Mouse (Mus musculus) forebrain, embryonic 14.5 days (tissue): Measurements from ENCODE around the gene Col24a1. TPM values are rescaled to one million over a fixed set of nuclear protein-coding genes. Genes with fewer than 3 reads are reported as not detected.

Experiments used
- ATAC-seq: fragments of 200-750 bp; cut with Nextera tagmentation; 2 replicates; pipeline ENCODE4 v1.8.0; 2017; ENCODE audit warnings: mild to moderate bottlenecking, moderate library complexity
- DNase-seq: peaks from one replicate; pipeline ENCODE4 v3.0.0-alpha.2; 2015; ENCODE audit warnings: low spot score
- H3K27ac ChIP-seq: fragments of 300-500 bp; sonication (generic); 2 replicates; pipeline ENCODE4 v1.5.1; 2014; ENCODE audit warnings: low read depth, mild to moderate bottlenecking, control low read depth, low read length, moderate library complexity
- H3K27me3 ChIP-seq: fragments of 300-500 bp; sonication (generic); replicated peaks from 2 replicates; pipeline ENCODE4 v1.6.1; 2014; ENCODE audit warnings: low read length, control low read depth, mixed read lengths; ENCODE audit not compliant: control insufficient read depth, insufficient read depth
- H3K36me3 ChIP-seq: fragments of 300-500 bp; sonication (generic); 2 replicates; pipeline ENCODE4 v1.6.1; 2014; ENCODE audit warnings: low read length, control low read depth; ENCODE audit not compliant: control insufficient read depth, insufficient read depth
- H3K4me1 ChIP-seq: fragments of 300-500 bp; sonication (generic); 2 replicates; pipeline ENCODE4 v1.6.1; 2014; ENCODE audit warnings: antibody characterized with exemption, low read length, control low read depth; ENCODE audit not compliant: control insufficient read depth, insufficient read depth
- H3K4me2 ChIP-seq: fragments of 300-500 bp; sonication (generic); 2 replicates; pipeline ENCODE4 v1.6.1; 2014; ENCODE audit warnings: mild to moderate bottlenecking, control low read depth, low read length
- H3K4me3 ChIP-seq: fragments of 300-500 bp; sonication (generic); 2 replicates; pipeline ENCODE4 v1.5.1; 2014; ENCODE audit warnings: low read depth, low read length, control low read depth
- H3K9ac ChIP-seq: fragments of 300-500 bp; sonication (generic); 2 replicates; pipeline ENCODE4 v1.6.1; 2014; ENCODE audit warnings: mild to moderate bottlenecking, low read length, control low read depth, moderate library complexity
- H3K9me3 ChIP-seq: fragments of 300-500 bp; sonication (generic); replicated peaks from 2 replicates; pipeline ENCODE4 v1.6.1; 2016; ENCODE audit warnings: low read length, control low read depth, mixed read lengths; ENCODE audit not compliant: control insufficient read depth
- WGBS: fragments of 180-500 bp; shearing (Covaris S2); extraction: QIAGEN DNeasy Blood & Tissue Kit; methylation state at CpG from one replicate; pipeline ENCODE4 v1.1.7; 2014; 5-methylcytosine and 5-hydroxymethylcytosine counted together
- polyA plus RNA-seq: library from polyadenylated mRNA; unstranded; fragments of >200 nt; fragmentation: Nextera tagmentation; extraction: Ambion mirVana; gene quantifications from 2 replicates; pipeline ENCODE4 v1.2.1, GENCODE M21; 2014

Gene Col24a1
- polyA plus RNA-seq, 1 experiment from 2014 or later: 0.18 TPM

DNA sequence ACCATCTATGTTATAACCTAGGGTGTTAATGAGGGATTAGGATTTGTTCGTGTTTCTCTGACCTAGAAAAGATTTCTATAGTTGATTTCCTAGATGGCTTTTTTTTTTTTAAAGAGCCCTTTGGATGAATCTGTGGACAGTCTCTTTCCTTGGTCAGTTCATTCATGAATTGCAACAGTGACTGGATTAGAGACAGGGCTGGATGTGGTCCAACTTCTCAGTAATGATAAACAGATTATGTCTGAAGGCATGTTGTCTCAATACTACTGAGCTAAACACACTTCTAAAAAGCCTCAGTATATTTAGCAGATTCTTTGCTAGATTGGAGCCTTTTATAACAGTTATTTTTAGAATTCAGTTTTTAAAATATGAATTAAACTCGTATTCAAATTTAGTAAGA, 44.9 kb downstream of the Col24a1 start:
- ATAC-seq (no peak), DNase-seq (no peak)
- Histone ChIP-seq H3K36me3 (no peaks in the 10 kb centered on the region), H3K4me2 (no peak overlapping the region), H3K4me1 (no peaks in the 10 kb centered on the region), H3K27me3 (no peaks in the 10 kb centered on the region), H3K4me3 (no peak overlapping the region), H3K9ac (no peak overlapping the region), H3K27ac (no peak overlapping the region), H3K9me3 (no peaks in the 10 kb centered on the region)
- 49% methylated on average over 2 of the region's 2 CpGs for WGBS

DNA sequence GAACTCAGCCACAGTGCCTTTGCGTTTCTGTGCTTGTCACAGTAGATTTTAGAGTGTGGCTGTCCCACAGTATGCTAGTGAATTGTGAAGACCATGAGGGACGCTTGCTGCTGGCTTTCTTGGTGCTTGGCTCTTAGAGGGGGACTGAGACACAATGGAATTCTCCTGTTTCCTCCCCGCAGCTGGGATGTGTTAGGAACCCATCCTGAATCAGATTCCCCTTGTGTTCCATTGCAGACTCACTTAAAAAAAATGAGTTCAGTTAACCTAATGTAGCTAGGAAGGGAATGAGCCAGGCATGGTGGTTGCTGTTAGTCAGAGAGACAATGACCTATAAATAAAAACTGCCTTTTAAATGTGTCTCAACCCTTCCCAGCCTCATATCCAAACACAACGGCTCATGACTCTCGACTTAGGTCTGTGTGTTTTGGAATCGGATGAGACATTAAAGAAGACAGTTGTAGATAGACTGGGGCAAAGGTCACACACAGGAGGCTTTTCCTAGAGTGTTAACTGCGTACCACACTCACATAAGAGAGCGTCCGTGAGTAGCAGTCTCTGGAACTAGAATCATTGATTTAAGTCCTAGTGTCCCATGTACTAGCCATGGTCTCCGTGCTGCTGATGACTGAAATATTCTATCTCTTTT, 47.7 kb downstream of the Col24a1 start:
- H3K9ac ChIP-seq: no peak overlapping the region
- ATAC-seq (no peak), DNase-seq (no peak)
- no peak overlapping the region for H3K27ac ChIP-seq
- H3K27me3 ChIP-seq: no peaks in the 10 kb centered on the region
- H3K4me2 ChIP-seq: no peak overlapping the region
- no peaks in the 10 kb centered on the region for H3K4me1 ChIP-seq
- no peaks in the 10 kb centered on the region for H3K9me3 ChIP-seq
- H3K4me3 ChIP-seq: no peak overlapping the region
- H3K36me3 ChIP-seq: no peaks in the 10 kb centered on the region
- 92% methylated on average over 10 of the region's 10 CpGs for WGBS

DNA sequence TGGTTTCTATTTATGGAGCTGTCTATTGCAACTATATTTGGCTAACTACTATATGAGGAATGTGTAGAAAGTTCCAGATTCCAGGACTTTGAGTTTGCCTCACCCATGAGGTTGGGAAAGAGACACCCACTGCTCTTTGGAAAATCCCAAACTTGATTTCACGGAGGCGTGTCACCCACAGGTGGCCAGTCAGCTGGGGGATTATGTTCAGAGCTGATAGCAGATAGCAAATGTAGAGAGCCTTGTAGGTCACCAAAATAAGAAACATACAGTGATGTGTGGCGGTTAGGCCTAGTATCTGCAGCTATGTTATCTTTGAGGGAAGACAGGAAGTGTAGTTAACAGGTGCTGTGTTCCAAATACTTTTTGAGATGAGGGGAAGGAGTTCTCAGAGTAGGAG, 56.4 kb downstream of the Col24a1 start:
- no peaks in the 10 kb centered on the region for H3K27me3 ChIP-seq
- 95% methylated on average over 3 of the region's 3 CpGs for WGBS
- no peaks in the 10 kb centered on the region for H3K4me1 ChIP-seq
- no peak for ATAC-seq
- no peak overlapping the region for H3K4me3 ChIP-seq
- H3K9me3 ChIP-seq: no peaks in the 10 kb centered on the region
- DNase-seq: no peak
- H3K9ac ChIP-seq: no peak overlapping the region
- H3K4me2 ChIP-seq: no peak overlapping the region
- H3K27ac ChIP-seq: no peak overlapping the region
- no peaks in the 10 kb centered on the region for H3K36me3 ChIP-seq

- no peaks in the 10 kb centered on the region for H3K36me3 ChIP-seq
- 82% methylated on average over 3 of the region's 3 CpGs for WGBS
- H3K9me3 ChIP-seq: no peaks in the 10 kb centered on the region
- ATAC-seq: no peak
- no peak for DNase-seq
- no peak overlapping the region for H3K4me3 ChIP-seq
- no peaks in the 10 kb centered on the region for H3K27me3 ChIP-seq
- no peak overlapping the region for H3K4me2 ChIP-seq
- H3K9ac ChIP-seq: no peak overlapping the region
- H3K27ac ChIP-seq: no peak overlapping the region
- H3K4me1 ChIP-seq: no peaks in the 10 kb centered on the region
Measured at GRCm38 (mm10) chr3:145353951-145354350, 61.7 kb downstream of the Col24a1 start.

DNA sequence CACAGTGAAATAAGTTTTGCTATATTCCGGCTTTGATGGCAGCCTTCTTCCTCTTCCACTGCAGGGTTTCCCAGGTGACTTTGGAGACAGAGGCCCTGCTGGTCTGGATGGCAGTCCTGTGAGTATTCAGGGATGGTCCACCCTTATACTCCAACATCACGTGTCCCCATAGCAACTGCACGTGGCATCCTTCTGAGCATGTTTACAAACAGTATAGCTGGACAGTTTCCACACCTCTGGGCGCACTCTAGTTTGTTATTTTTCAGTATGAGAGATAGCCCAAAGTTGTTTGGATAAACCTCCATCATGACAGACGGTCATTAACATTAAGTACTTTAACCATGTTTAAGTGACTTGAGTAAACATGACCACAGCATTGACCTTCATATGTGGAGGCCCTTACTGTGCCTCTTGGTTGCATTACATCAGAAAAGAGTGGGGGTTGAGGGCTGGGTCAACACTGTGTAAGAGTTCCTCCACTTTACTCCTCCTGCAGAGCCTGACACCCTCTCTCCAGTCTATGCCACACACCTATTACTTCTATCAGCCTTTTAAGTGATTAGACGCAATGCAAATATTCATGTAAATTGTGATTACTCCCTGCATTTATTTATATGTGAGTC, 64.7 kb downstream of the Col24a1 start:
- H3K9me3 ChIP-seq: no peaks in the 10 kb centered on the region
- no peak overlapping the region for H3K9ac ChIP-seq
- no peaks in the 10 kb centered on the region for H3K4me1 ChIP-seq
- no peak overlapping the region for H3K27ac ChIP-seq
- ATAC-seq (no peak), DNase-seq (no peak)
- no peak overlapping the region for H3K4me2 ChIP-seq
- WGBS: 92% methylated on average over 6 of the region's 6 CpGs
- H3K4me3 ChIP-seq: no peak overlapping the region
- no peaks in the 10 kb centered on the region for H3K36me3 ChIP-seq
- no peaks in the 10 kb centered on the region for H3K27me3 ChIP-seq

- no peak overlapping the region for H3K9ac ChIP-seq
- no peaks in the 10 kb centered on the region for H3K9me3 ChIP-seq
- no peak overlapping the region for H3K4me3 ChIP-seq
- ATAC-seq: no peak
- WGBS: 47% methylated on average over 3 of the region's 3 CpGs
- no peak overlapping the region for H3K27ac ChIP-seq
- H3K27me3 ChIP-seq: no peaks in the 10 kb centered on the region
- no peaks in the 10 kb centered on the region for H3K36me3 ChIP-seq
- DNase-seq: peak; percentile 7
- no peaks in the 10 kb centered on the region for H3K4me1 ChIP-seq
- H3K4me2 ChIP-seq: no peak overlapping the region
Measured at GRCm38 (mm10) chr3:145365227-145365626, 73.0 kb downstream of the Col24a1 start.

GRCm38 (mm10) chr3:145367176-145367717, 75.0 kb downstream of the Col24a1 start:
- DNase-seq (no peak), ATAC-seq (no peak)
- Histone ChIP-seq H3K4me1 (no peaks in the 10 kb centered on the region), H3K27me3 (no peaks in the 10 kb centered on the region), H3K36me3 (no peaks in the 10 kb centered on the region), H3K9me3 (no peaks in the 10 kb centered on the region), H3K4me3 (no peak overlapping the region), H3K27ac (no peak overlapping the region), H3K9ac (no peak overlapping the region), H3K4me2 (no peak overlapping the region)
- WGBS: 83% methylated on average over 4 of the region's 4 CpGs

DNA sequence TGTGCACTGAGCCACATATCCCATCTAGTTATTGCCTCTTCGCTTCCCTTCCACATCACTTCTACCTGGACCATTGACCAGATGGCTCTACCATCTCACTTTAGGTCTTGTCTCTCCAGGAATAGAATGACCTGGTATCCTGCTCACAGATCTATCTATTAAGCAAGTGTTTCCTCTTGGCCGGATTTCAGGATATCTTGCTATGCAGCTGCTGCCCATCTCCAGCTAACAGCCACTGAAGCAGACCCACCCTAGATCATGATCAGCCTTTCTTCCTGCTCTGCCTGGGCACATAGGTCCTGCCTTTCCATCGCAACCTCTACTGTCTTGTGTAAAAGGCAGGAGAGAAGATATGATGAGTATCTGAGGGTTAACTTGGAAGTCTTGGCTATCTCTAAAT, 84.0 kb downstream of the Col24a1 start:
- H3K9ac ChIP-seq: no peak overlapping the region
- H3K9me3 ChIP-seq: no peaks in the 10 kb centered on the region
- H3K27ac ChIP-seq: no peak overlapping the region
- no peaks in the 10 kb centered on the region for H3K36me3 ChIP-seq
- no peak for ATAC-seq
- no peak for DNase-seq
- WGBS: 93% methylated on average over 3 of the region's 3 CpGs
- no peaks in the 10 kb centered on the region for H3K27me3 ChIP-seq
- H3K4me2 ChIP-seq: no peak overlapping the region
- no peaks in the 10 kb centered on the region for H3K4me1 ChIP-seq
- no peak overlapping the region for H3K4me3 ChIP-seq

DNA sequence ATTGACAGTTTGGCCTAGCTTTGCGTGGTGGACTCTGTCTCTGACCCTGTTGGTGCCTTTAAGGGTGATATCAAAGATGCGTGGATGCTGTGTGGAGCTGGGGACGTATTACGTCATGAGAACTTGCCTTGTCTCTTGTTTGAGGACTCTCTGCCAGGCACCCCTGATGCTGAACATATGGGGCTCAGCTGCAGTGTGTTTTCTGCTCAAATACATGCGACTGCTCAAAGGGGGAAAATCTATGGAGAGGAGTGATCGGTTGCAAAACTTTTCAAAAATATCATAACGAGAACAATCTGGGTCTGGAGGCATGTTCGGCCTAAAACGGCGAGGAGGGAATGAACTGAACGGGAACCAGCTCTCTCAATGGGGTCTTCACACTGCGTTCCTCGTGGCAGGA, 90.8 kb downstream of the Col24a1 start:
- WGBS: 88% methylated on average over 13 of the region's 13 CpGs
- Histone ChIP-seq H3K9ac (no peak overlapping the region), H3K4me3 (no peak overlapping the region), H3K4me2 (no peak overlapping the region), H3K27me3 (no peaks in the 10 kb centered on the region), H3K9me3 (no peaks in the 10 kb centered on the region), H3K4me1 (no peaks in the 10 kb centered on the region), H3K27ac (no peak overlapping the region), H3K36me3 (no peaks in the 10 kb centered on the region)
- no peak for ATAC-seq
- no peak for DNase-seq
